Mouse (Mus musculus) bone marrow macrophage, adult 2 months (primary cell): ENCODE data around the gene Cpne6. TPM values are rescaled to one million over a fixed set of nuclear protein-coding genes. Genes with fewer than 3 reads are reported as not detected.

ENCODE experiments used
- H3K27ac ChIP-seq: 2 replicates; pipeline ENCODE4 v1.5.1; 2012; ENCODE audit warnings: low read depth, low read length; ENCODE audit not compliant: insufficient read depth
- H3K4me1 ChIP-seq: 2 replicates; pipeline ENCODE4 v1.6.1; 2012; ENCODE audit warnings: low read length; ENCODE audit not compliant: control insufficient read depth, insufficient read depth
- H3K4me3 ChIP-seq: 2 replicates; pipeline ENCODE4 v1.5.1; 2012; ENCODE audit warnings: mild to moderate bottlenecking, low read length, moderate library complexity; ENCODE audit not compliant: insufficient read depth
- CTCF ChIP-seq: IDR thresholded peaks from 2 replicates; pipeline ENCODE4 v1.5.1; 2012; ENCODE audit warnings: low read depth, mild to moderate bottlenecking, low read length, moderate library complexity
- POLR2A ChIP-seq: IDR thresholded peaks from 2 replicates; pipeline ENCODE4 v1.6.1; 2012; ENCODE audit warnings: mild to moderate bottlenecking, low read depth, low read length, borderline replicate concordance
- polyA plus RNA-seq: library from polyadenylated mRNA; stranded (reverse); fragments of >200 nt; gene quantifications from 2 replicates; pipeline ENCODE4 v1.2.4, GENCODE M21; 2012; ENCODE audit not compliant: missing spikeins, insufficient read depth, insufficient read length

Gene Cpne6
- polyA plus RNA-seq, 1 experiment = not detected

GRCm38 (mm10) chr14:55477829-55478228 lies 32.4 kb upstream of the Cpne6 start:
- no peak for TF ChIP-seq CTCF
- TF ChIP-seq POLR2A = no peak
- Histone ChIP-seq H3K4me3 (no peak overlapping the region), H3K4me1 (no peaks in the 10 kb centered on the region; the same call in 1 of the 2 replicates), H3K27ac (no peak overlapping the region)

DNA sequence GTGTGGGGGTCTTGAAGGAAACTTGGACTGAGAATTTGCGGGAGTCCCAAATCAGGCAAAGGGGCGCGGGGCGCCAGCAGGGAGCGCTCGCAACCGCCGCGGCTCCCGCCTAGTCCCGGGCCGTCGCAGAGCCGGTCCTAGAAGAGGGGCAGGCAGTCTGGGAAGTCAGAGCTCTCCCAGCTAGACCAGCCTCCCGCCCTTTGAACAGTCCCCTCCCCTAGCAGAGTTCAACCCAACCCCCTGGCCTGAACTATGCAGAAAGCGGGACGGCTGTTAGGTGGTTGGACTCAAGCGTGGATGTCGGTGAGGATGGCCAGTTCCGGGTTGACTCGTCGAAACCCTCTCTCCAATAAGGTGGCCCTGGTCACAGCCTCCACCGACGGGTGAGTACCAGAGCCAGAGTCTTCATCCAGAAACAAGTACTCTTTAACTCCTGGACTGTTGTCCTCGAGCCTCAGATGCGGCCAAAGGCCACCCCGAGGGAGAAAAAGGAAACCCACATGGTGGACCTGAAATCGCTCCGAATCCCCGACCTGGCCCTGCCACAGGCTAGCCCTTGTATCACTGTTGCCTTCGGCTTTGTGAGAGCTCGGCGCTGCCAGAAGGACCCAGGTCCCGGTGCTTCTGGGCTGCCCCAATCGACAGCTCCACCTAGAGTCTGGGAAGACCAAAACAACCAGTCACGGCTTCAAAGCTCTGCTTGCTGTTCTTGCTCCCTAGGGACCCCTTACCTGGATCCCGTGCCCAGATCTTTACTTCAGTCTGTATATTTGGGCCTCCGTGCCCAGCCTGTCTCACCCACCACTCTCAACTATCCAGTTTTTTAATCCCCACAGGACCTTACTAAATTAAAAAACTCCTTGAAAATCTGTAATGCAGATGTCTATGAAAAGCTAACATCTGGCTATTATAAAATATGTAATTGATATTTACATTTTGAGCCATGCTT lies 31.3 kb upstream of the Cpne6 start, which contains the start of gene Dhrs4:
Gene Dhrs4, plus strand, starts transcription at position 108 of the 949 bp plus-strand sequence.
- TF ChIP-seq POLR2A (no peak), CTCF (peak; percentile 58)
- H3K27ac ChIP-seq = peak within 1 kb of the TSS; percentile 58
- peak within 1 kb of the TSS; percentile 83 for H3K4me3 ChIP-seq
- H3K4me1 ChIP-seq = no peaks in the 10 kb centered on the region; the same call in 1 of the 2 replicates

DNA sequence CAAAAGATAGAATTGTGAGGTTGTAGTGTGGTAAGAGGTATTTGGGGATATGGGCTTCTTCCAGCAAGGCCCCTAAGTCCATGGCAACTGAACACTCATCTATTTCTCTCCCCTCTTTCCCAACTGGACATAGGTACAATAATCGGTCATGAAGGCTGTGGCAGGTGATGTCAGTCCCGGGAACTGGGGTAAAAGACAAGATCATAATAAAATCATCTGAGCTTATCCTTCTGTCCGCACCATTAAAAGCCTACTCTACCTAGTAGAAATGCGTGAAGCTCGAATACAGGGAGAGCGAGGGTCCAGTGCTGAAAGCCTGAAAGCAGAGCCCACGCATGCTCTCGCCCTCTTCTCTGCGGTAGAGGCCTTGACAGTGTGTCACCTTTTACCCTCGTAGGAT lies 30.6 kb upstream of the Cpne6 start:
- Histone ChIP-seq H3K4me1 (no peaks in the 10 kb centered on the region; the same call in 1 of the 2 replicates), H3K27ac (no peak overlapping the region), H3K4me3 (no peak overlapping the region)
- TF ChIP-seq POLR2A = no peak
- TF ChIP-seq CTCF = no peak

GRCm38 (mm10) chr14:55484430-55485085 lies 25.7 kb upstream of the Cpne6 start:
- Histone ChIP-seq H3K27ac (no peak overlapping the region), H3K4me3 (no peak overlapping the region), H3K4me1 (no peaks in the 10 kb centered on the region)
- TF ChIP-seq POLR2A = no peak

DNA sequence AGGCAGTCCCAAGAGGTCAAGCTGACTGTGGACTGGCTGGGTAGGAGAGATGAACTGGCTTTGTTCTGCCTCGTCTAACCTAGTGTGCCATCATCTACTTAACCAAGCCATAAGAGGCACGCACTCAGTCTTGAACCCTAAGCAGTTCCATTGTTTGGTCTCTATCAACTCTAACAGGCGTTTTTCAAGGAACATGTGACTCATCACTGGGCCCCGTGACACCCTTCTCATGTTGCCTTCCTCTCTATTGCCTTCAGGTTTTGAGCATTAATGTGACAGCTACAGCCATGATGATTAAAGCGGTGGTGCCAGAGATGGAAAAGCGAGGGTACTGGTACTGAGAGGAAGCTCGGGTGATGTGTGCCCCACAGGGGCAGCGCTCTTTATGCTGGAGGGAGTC lies 23.4 kb upstream of the Cpne6 start:
- Histone ChIP-seq H3K4me1 (no peaks in the 10 kb centered on the region; the same call in 1 of the 2 replicates), H3K4me3 (no peak overlapping the region), H3K27ac (no peak overlapping the region)
- TF ChIP-seq CTCF (no peak), POLR2A (no peak)

GRCm38 (mm10) chr14:55490361-55491201 lies 19.7 kb upstream of the Cpne6 start, which contains the start of gene Carmil3:
Carmil3 (plus strand) TSS chr14:55490651.
- Histone ChIP-seq H3K4me3 (peak within 1 kb of the TSS; percentile 52), H3K27ac (no peak within 1 kb of the TSS), H3K4me1 (no peaks in the 10 kb centered on the region; the same call in 1 of the 2 replicates)
- no peak for TF ChIP-seq CTCF
- TF ChIP-seq POLR2A = no peak

- Histone ChIP-seq H3K4me3 (peak overlapping the region; percentile 52), H3K27ac (no peak overlapping the region), H3K4me1 (no peaks in the 10 kb centered on the region; the same call in 1 of the 2 replicates)
- TF ChIP-seq CTCF = no peak
- no peak for TF ChIP-seq POLR2A
These were observed 18.9 kb upstream of the Cpne6 start for GRCm38 (mm10) chr14:55491291-55491833.

GRCm38 (mm10) chr14:55492103-55492502 lies 18.1 kb upstream of the Cpne6 start:
- TF ChIP-seq CTCF (no peak), POLR2A (no peak)
- H3K4me1 ChIP-seq = no peaks in the 10 kb centered on the region; the same call in 1 of the 2 replicates
- H3K27ac ChIP-seq = no peak overlapping the region
- no peak overlapping the region for H3K4me3 ChIP-seq

DNA sequence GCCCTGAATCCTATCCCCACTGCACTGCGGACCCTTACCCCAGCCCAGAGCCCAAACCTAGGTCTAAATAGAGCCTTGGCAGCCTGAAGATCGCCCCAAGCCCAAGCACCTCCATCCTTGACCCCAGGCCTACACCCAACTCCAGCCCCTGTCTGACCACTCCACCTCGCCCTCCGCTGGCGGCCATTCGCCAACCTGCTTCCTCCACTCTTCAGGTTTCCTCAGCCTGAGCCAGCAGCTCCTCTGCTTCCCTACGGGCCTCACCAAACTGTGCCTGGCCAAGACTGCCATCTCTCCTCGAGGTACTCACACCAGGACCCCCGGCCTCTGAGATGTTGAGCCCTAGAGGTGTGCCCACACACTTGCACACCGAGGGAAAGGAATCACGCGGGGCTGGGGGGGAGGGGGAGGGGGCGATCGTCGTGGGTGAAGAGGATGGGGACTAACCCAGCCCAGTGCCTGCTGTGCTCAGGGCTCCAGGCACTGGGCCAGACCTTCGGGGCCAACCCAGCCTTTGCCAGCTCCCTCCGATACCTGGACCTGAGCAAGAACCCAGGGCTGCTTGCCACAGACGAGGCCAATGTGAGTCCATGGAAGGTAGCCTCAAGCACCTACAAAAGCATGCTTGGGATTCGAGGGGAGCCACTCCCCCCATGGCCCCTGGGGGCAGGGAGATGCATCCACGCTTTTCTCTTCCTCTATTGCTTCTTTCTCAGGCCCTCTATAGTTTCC lies 14.6 kb upstream of the Cpne6 start:
- H3K27ac ChIP-seq = no peak overlapping the region
- H3K4me1 ChIP-seq = no peaks in the 10 kb centered on the region; the same call in 1 of the 2 replicates
- TF ChIP-seq CTCF (no peak), POLR2A (no peak)
- H3K4me3 ChIP-seq = no peak overlapping the region
